Mouse (Mus musculus) thymus, adult 2 months (tissue): ENCODE measurements around the gene Rasgrp4. TPM values are rescaled to one million over a fixed set of nuclear protein-coding genes. Genes with fewer than 3 reads are reported as not detected.
A peak's percentile ranks its signal among the peaks of the same experiment; 100 is the strongest.
"Not testable (repeated sequence)": the region's sequence is repeated elsewhere in the genome, so short reads cannot be mapped to it uniquely, and the experiment has no call there.

Experiments
- DNase-seq: peaks from one replicate; pipeline ENCODE4 v3.0.0; 2021
- H3K27ac ChIP-seq: fragments of 200-500 bp; 2 replicates; pipeline ENCODE4 v1.5.1; 2012; ENCODE audit warnings: low read length, control low read depth; ENCODE audit not compliant: control insufficient read depth, insufficient read depth
- H3K27me3 ChIP-seq: fragments of 200-500 bp; 2 replicates; pipeline ENCODE4 v1.6.1; 2012; ENCODE audit warnings: mild to moderate bottlenecking, low read length, moderate library complexity, mixed read lengths; ENCODE audit not compliant: control insufficient read depth, insufficient read depth
- H3K36me3 ChIP-seq: fragments of 200-500 bp; 2 replicates; pipeline ENCODE4 v1.6.1; 2012; ENCODE audit warnings: mild to moderate bottlenecking, low read length, moderate library complexity; ENCODE audit not compliant: control insufficient read depth, insufficient read depth
- H3K4me1 ChIP-seq: fragments of 200-500 bp; replicated peaks from 2 replicates; pipeline ENCODE4 v1.6.1; 2012; ENCODE audit warnings: low read length; ENCODE audit not compliant: control insufficient read depth, insufficient read depth
- H3K4me3 ChIP-seq: fragments of 200-500 bp; 2 replicates; pipeline ENCODE4 v1.5.1; 2012; ENCODE audit warnings: mild to moderate bottlenecking, low read length, control low read depth, moderate library complexity; ENCODE audit not compliant: control insufficient read depth, insufficient read depth
- CTCF ChIP-seq: fragments of 200-500 bp; IDR thresholded peaks from 2 replicates; pipeline ENCODE4 v1.5.1; 2012; ENCODE audit warnings: mild to moderate bottlenecking, control low read depth, low read length, moderate library complexity, borderline replicate concordance; ENCODE audit not compliant: control insufficient read depth, poor library complexity, insufficient read depth; ENCODE audit errors: extremely low read depth
- POLR2A ChIP-seq: fragments of 200-500 bp; IDR thresholded peaks from 2 replicates; pipeline ENCODE4 v1.6.1; 2012; ENCODE audit warnings: mild to moderate bottlenecking, low read length, control low read depth, moderate library complexity; ENCODE audit not compliant: control insufficient read depth, poor library complexity, insufficient read depth; ENCODE audit errors: extremely low read depth
- WGBS: fragments of 180-500 bp; shearing (Covaris S2); methylation state at CpG from one replicate; pipeline ENCODE4 v1.1.7; 2018; 5-methylcytosine and 5-hydroxymethylcytosine counted together
- polyA plus RNA-seq: library from polyadenylated mRNA; depleted of rRNA; stranded (reverse); fragments of >200 nt; gene quantifications from 2 replicates; pipeline ENCODE4 v1.2.3, GENCODE M21; 2012; rRNA removed

The Rasgrp4 gene
- polyA plus RNA-seq, 1 experiment, result 44.9 TPM

DNA sequence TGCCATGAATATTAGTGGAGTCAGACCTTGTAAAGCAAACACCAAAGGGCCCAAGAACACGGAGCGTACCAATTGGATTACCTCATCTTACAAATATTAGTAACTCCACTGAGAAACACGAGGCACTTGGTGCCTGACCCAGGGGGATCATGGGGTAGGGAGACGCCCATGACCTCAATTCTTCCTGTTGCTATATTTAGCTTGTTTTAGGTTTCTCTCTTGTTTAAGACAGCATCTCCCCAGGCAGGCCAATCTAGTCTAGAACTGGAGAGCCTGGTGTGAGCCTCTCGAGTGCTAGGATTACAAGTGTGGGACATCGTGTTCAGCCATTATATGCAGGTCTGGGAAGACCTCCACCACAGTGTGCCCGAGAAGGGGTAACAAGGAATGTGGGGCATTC lies 44.7 kb downstream of the Rasgrp4 start:
- 21% methylated on average over 7 of the region's 7 CpGs for whole genome bisulfite sequencing
- no peaks in the 10 kb centered on the region for H3K27me3 ChIP-seq
- peak overlapping the region; percentile 79 for H3K4me3 ChIP-seq
- no peak for DNase-seq
- peaks cover 10% of the 10 kb centered on the region for H3K4me1 ChIP-seq
- TF ChIP-seq CTCF (no peak), POLR2A (no peak)
- H3K36me3 ChIP-seq, result peaks cover 28% of the 10 kb centered on the region
- no peak overlapping the region for H3K27ac ChIP-seq

DNA sequence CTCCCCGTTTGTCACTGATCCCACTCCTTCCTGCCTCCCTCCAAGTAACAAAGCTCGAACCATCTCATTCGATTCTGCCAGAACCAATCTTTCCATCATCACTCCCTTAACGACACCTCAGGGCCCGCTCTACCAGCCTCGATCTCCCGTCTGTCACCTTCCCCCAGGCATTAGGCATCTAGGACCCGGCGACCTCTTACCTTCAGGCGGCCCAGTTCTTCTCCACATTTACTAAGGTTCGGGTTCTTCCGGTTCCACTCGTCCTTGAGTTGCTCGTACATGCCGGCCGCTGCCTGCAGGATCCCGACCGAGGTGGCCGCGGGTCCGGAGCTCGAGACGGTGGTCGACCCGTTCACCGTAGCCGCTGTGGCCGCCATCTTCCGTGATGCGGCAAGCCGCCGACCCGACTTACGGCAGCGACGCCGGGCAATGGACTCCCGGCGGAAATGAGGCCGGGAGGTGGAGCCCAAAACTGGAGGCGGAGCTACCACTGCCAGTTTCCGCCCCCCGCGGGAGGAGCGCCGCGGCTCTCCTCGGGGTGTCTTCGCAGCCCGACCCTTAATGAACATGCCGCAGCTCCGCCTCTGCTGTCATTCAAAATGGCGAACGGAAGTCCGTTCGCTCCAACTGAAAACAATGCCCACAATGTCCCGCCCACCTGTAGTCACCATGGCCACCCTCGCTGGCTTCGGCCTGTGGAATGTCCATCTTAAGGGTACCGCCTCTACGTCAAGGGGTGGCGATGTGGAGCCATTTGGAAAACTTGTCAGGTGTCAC lies 45.6 kb downstream of the Rasgrp4 start, which contains the start of gene Psmd8:
Gene Psmd8 (minus strand): TSS at position 625 of the 777 bp plus-strand sequence.
- Histone ChIP-seq H3K36me3 (peaks cover 18% of the 10 kb centered on the region), H3K4me3 (peak within 1 kb of the TSS; percentile 79), H3K27me3 (no peaks in the 10 kb centered on the region), H3K27ac (peak within 1 kb of the TSS; percentile 35; the same call in 1 of the 2 replicates), H3K4me1 (peaks cover 10% of the 10 kb centered on the region)
- WGBS, result under 1% methylated on average over 62 of the region's 62 CpGs
- peak; percentile 97 for DNase-seq
- TF ChIP-seq POLR2A, result peak; percentile 96
- TF ChIP-seq CTCF, result 0 out of 2 replicates have a peak, but pooled peaks have one; percentile 63

DNA sequence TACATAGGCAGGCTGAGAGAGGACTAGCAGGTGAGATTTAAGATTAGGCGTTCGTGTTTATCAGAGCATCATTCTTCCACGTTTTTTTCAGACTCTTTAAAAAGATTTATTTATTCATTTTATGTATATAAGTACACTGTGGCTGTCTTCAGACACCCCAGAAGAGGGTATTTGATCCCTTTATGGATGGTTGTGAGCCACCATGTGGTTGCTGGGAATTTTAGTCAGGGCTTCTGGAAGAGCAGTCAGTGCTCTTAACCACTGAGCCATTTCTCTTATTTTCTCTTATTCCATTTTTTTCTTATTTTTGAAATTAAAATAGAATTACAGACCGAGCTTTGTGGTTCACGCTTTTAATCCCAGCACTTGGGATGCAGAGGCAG lies 46.2 kb downstream of the Rasgrp4 start:
- Histone ChIP-seq H3K4me3 (peak overlapping the region; percentile 49), H3K4me1 (peaks cover 10% of the 10 kb centered on the region), H3K36me3 (peaks cover 13% of the 10 kb centered on the region), H3K27ac (peak overlapping the region; percentile 35; the same call in 1 of the 2 replicates), H3K27me3 (no peaks in the 10 kb centered on the region)
- 44% methylated on average over 5 of the region's 5 CpGs for WGBS
- no peak for DNase-seq
- TF ChIP-seq CTCF (no peak), POLR2A (no peak)

DNA sequence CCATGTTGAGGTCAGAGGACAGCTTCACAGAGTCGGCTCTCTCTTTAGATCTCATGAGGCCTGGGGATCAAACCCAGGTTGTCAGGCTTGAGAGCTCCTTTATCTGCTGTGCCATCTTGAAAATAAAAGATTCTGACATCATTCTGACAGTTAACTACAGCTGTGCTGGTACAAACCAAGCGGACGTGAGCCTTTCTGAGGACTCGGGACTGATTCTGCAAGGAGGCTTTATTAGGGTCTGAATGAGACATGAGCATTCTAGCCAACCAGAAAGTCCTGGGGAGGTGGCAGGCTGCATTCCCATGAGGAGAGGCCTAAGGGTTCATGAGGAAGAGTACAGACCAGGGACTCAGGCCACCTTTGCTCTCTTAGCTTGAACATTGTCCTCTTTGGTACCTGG lies 46.7 kb downstream of the Rasgrp4 start:
- H3K4me3 ChIP-seq, H3K27me3 ChIP-seq, DNase-seq, H3K4me1 ChIP-seq, H3K27ac ChIP-seq, H3K36me3 ChIP-seq: not testable (repeated sequence)
- 63% methylated on average over 4 of the region's 4 CpGs for WGBS

DNA sequence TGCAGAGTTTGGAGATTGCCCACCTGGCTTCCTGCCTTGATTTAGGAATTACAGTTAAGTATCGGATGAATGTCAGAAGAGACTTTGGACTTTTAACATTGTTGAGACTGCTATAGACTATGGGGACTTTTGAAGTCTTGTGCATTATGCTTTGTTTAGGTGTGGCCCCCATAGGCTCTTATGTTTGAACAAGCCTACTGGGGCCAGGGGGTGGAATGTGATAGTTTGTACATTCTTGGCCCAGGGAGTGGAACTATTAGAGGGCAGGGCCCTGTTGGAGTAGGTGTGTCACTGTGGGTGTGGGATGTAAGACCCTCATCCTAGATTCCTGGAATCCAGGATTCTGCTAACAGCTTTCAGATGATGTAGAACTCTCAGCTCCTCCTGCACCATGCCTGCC lies 59.6 kb downstream of the Rasgrp4 start:
- H3K4me3 ChIP-seq, DNase-seq, H3K36me3 ChIP-seq, H3K27me3 ChIP-seq, H3K4me1 ChIP-seq, H3K27ac ChIP-seq: not testable (repeated sequence)
- 100% methylated on average over 1 of the region's 1 CpGs for WGBS

DNA sequence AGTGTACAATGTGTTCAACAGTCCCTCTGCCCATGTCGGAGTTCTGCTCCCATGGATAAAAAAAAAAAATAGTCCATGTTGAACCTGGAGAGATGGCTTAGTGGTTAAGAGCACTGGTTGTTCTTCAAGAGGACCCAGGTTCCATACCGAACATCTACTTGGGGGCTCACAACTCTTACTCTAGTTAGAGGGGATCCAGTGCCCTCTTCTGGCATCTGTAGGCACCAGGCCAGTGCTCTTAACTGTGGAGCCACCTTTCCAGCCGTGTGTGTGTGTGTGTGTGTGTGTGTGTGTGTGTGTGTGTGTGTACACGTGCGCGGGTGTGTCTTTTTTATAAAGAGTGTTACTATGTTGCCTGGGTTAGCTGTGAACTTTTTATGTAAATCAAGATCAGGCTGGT lies 67.9 kb downstream of the Rasgrp4 start:
- peak; percentile 24 for DNase-seq
- no peak overlapping the region for H3K27ac ChIP-seq
- H3K27me3 ChIP-seq, result no peaks in the 10 kb centered on the region
- H3K4me1 ChIP-seq, result no peaks in the 10 kb centered on the region
- H3K36me3 ChIP-seq, result no peaks in the 10 kb centered on the region
- 49% methylated on average over 6 of the region's 6 CpGs for WGBS
- H3K4me3 ChIP-seq, result no peak overlapping the region
- TF ChIP-seq POLR2A (no peak), CTCF (no peak)

Other genes starting within 250 kb of the Rasgrp4 start
- 243 and 268 TPM in 2 replicates for gene Actn4, start 172.5 kb upstream of the Rasgrp4 start, polyA plus RNA-seq
- 362 and 396 TPM in 2 replicates for gene Eif3k, start 153.0 kb upstream of the Rasgrp4 start, polyA plus RNA-seq
- gene Map4k1, start 152.8 kb upstream of the Rasgrp4 start, polyA plus RNA-seq, result 155 and 164 TPM in 2 replicates
- 0.19 and 0.24 TPM in 2 replicates for gene Ryr1, start 9.7 kb upstream of the Rasgrp4 start, polyA plus RNA-seq
- 88.8 and 92.3 TPM in 2 replicates for gene Fam98c, start 21.4 kb downstream of the Rasgrp4 start, polyA plus RNA-seq
- 0.53 and 0.66 TPM in 2 replicates for gene Ggn, start 35.4 kb downstream of the Rasgrp4 start, polyA plus RNA-seq
- 2.2 and 2.7 TPM in 2 replicates for gene Spred3, start 35.6 kb downstream of the Rasgrp4 start, polyA plus RNA-seq
- gene Psmd8, start 45.9 kb downstream of the Rasgrp4 start, polyA plus RNA-seq, result 254 and 284 TPM in 2 replicates
- gene Catsperg1, start 79.2 kb downstream of the Rasgrp4 start, polyA plus RNA-seq, result 1.7 and 2.5 TPM in 2 replicates
- 34.7 and 37.5 TPM in 2 replicates for gene Kcnk6, start 97.7 kb downstream of the Rasgrp4 start, polyA plus RNA-seq
- gene Yif1b, start 103.5 kb downstream of the Rasgrp4 start, polyA plus RNA-seq, result 143 and 146 TPM in 2 replicates
- gene 2200002D01Rik, start 113.6 kb downstream of the Rasgrp4 start, polyA plus RNA-seq, result 3.6 and 3.7 TPM in 2 replicates
- gene Spint2, start 147.1 kb downstream of the Rasgrp4 start, polyA plus RNA-seq, result 426 and 460 TPM in 2 replicates
- 5.4 and 5.8 TPM in 2 replicates for gene Ppp1r14a, start 154.5 kb downstream of the Rasgrp4 start, polyA plus RNA-seq
- 1.6 and 1.8 TPM in 2 replicates for gene Dpf1, start 169.1 kb downstream of the Rasgrp4 start, polyA plus RNA-seq